Mouse (Mus musculus) megakaryocyte, embryonic 14.5 days (primary cell): ENCODE data around the gene Tmem79. TPM values are rescaled to one million over a fixed set of nuclear protein-coding genes. Genes with fewer than 3 reads are reported as not detected.
A peak's percentile ranks its signal among the peaks of the same experiment; 100 is the strongest.

Experiments
- H3K27me3 ChIP-seq: replicated peaks from 2 replicates; pipeline ENCODE3; 2012; ENCODE audit warnings: inconsistent platforms
- H3K36me3 ChIP-seq: replicated peaks from 2 replicates; pipeline ENCODE3; 2012; ENCODE audit warnings: low read length, inconsistent platforms, mixed read lengths
- H3K4me1 ChIP-seq: 2 replicates; pipeline ENCODE4 v1.6.1; 2012; ENCODE audit warnings: inconsistent platforms
- H3K4me3 ChIP-seq: replicated peaks from 2 replicates; pipeline ENCODE3; 2012; ENCODE audit warnings: moderate library complexity, mild to moderate bottlenecking, inconsistent platforms
- H3K9me3 ChIP-seq: 2 replicates; pipeline ENCODE4 v1.6.1; 2012; ENCODE audit warnings: inconsistent platforms
- FLI1 ChIP-seq: IDR thresholded peaks from 2 replicates; pipeline ENCODE4 v1.6.1; 2012; ENCODE audit warnings: low read length, inconsistent platforms, mixed read lengths
- GATA1 ChIP-seq: IDR thresholded peaks from 3 replicates; pipeline ENCODE4 v1.6.1; 2012; ENCODE audit warnings: mixed read lengths, low read length, inconsistent platforms, borderline replicate concordance
- polyA plus RNA-seq: library from polyadenylated mRNA; stranded (reverse); fragments of >175 nt; gene quantifications from 2 replicates; pipeline ENCODE4 v1.2.3, GENCODE M21; 2012; ENCODE audit warnings: low replicate concordance; ENCODE audit not compliant: insufficient read depth

Gene Tmem79
- polyA plus RNA-seq, 1 experiment, result 2.3 TPM

- TF ChIP-seq GATA1 (no peak), FLI1 (no peak)
- H3K27me3 ChIP-seq, result no peaks in the 10 kb centered on the region
- H3K4me1 ChIP-seq, result peaks cover 20% of the 10 kb centered on the region
- H3K36me3 ChIP-seq, result peaks cover 100% of the 10 kb centered on the region
- H3K4me3 ChIP-seq, result no peak overlapping the region
- no peaks in the 10 kb centered on the region for H3K9me3 ChIP-seq
These were observed 14.8 kb upstream of the Tmem79 start for GRCm38 (mm10) chr3:88350732-88351131.

GRCm38 (mm10) chr3:88339006-88339405 is 3.1 kb upstream of the Tmem79 start:
- TF ChIP-seq FLI1 (no peak), GATA1 (no peak)
- peaks cover 66% of the 10 kb centered on the region for H3K4me1 ChIP-seq
- peak overlapping the region; percentile 16 for H3K4me3 ChIP-seq
- no peaks in the 10 kb centered on the region for H3K27me3 ChIP-seq
- H3K36me3 ChIP-seq, result peaks cover 46% of the 10 kb centered on the region
- H3K9me3 ChIP-seq, result no peaks in the 10 kb centered on the region

GRCm38 (mm10) chr3:88338316-88338715 is 2.4 kb upstream of the Tmem79 start:
- TF ChIP-seq GATA1 (no peak), FLI1 (no peak)
- H3K27me3 ChIP-seq, result no peaks in the 10 kb centered on the region
- H3K4me1 ChIP-seq, result peaks cover 72% of the 10 kb centered on the region
- H3K9me3 ChIP-seq, result no peaks in the 10 kb centered on the region
- H3K4me3 ChIP-seq, result peak overlapping the region; percentile 33
- peaks cover 40% of the 10 kb centered on the region for H3K36me3 ChIP-seq

GRCm38 (mm10) chr3:88337367-88338020 is 1.5 kb upstream of the Tmem79 start:
- Histone ChIP-seq H3K4me3 (peak overlapping the region; percentile 92), H3K9me3 (no peaks in the 10 kb centered on the region), H3K36me3 (peaks cover 40% of the 10 kb centered on the region), H3K27me3 (no peaks in the 10 kb centered on the region), H3K4me1 (peaks cover 66% of the 10 kb centered on the region)
- TF ChIP-seq GATA1, result no peak
- no peak for TF ChIP-seq FLI1

GRCm38 (mm10) chr3:88335436-88336053 is 403 bp downstream of the Tmem79 start:
- Histone ChIP-seq H3K4me3 (peak overlapping the region; percentile 92), H3K4me1 (peaks cover 48% of the 10 kb centered on the region), H3K36me3 (peaks cover 28% of the 10 kb centered on the region), H3K27me3 (no peaks in the 10 kb centered on the region), H3K9me3 (no peaks in the 10 kb centered on the region)
- TF ChIP-seq FLI1, result no peak
- no peak for TF ChIP-seq GATA1

GRCm38 (mm10) chr3:88334902-88335435 is 979 bp downstream of the Tmem79 start:
- Histone ChIP-seq H3K27me3 (no peaks in the 10 kb centered on the region), H3K9me3 (no peaks in the 10 kb centered on the region), H3K36me3 (peaks cover 31% of the 10 kb centered on the region), H3K4me1 (peaks cover 46% of the 10 kb centered on the region), H3K4me3 (peak overlapping the region; percentile 92)
- no peak for TF ChIP-seq GATA1
- TF ChIP-seq FLI1, result no peak

GRCm38 (mm10) chr3:88334029-88334658 is 1.8 kb downstream of the Tmem79 start:
- TF ChIP-seq GATA1 (no peak), FLI1 (no peak)
- no peaks in the 10 kb centered on the region for H3K27me3 ChIP-seq
- peaks cover 41% of the 10 kb centered on the region for H3K4me1 ChIP-seq
- no peak overlapping the region for H3K4me3 ChIP-seq
- peaks cover 37% of the 10 kb centered on the region for H3K36me3 ChIP-seq
- no peaks in the 10 kb centered on the region for H3K9me3 ChIP-seq

- H3K9me3 ChIP-seq, result no peaks in the 10 kb centered on the region
- no peaks in the 10 kb centered on the region for H3K27me3 ChIP-seq
- peaks cover 58% of the 10 kb centered on the region for H3K36me3 ChIP-seq
- no peak overlapping the region for H3K4me3 ChIP-seq
- peaks cover 35% of the 10 kb centered on the region for H3K4me1 ChIP-seq
- TF ChIP-seq GATA1, result no peak
- TF ChIP-seq FLI1, result no peak
These were observed 4.7 kb downstream of the Tmem79 start for GRCm38 (mm10) chr3:88331282-88331681.

- H3K36me3 ChIP-seq, result peaks cover 62% of the 10 kb centered on the region
- H3K9me3 ChIP-seq, result no peaks in the 10 kb centered on the region
- no peaks in the 10 kb centered on the region for H3K27me3 ChIP-seq
- TF ChIP-seq GATA1, result no peak
- H3K4me1 ChIP-seq, result peaks cover 35% of the 10 kb centered on the region
- H3K4me3 ChIP-seq, result no peak overlapping the region
These were observed 7.0 kb downstream of the Tmem79 start for GRCm38 (mm10) chr3:88328956-88329355.

GRCm38 (mm10) chr3:88324951-88325405 is 11.0 kb downstream of the Tmem79 start, which contains the start of gene Glmp:
Gene Glmp, plus strand, starts transcription at chr3:88325023.
- TF ChIP-seq GATA1, result no peak
- TF ChIP-seq FLI1, result no peak
- H3K36me3 ChIP-seq, result peaks cover 70% of the 10 kb centered on the region

More at GRCm38 (mm10) chr3:88324951-88325405, 11.0 kb downstream of the Tmem79 start, which contains the start of gene Glmp:
- Histone ChIP-seq H3K27me3 (no peaks in the 10 kb centered on the region), H3K4me3 (peak within 1 kb of the TSS; percentile 97), H3K9me3 (no peaks in the 10 kb centered on the region), H3K4me1 (peaks cover 29% of the 10 kb centered on the region)
